Mouse (Mus musculus) erythroblast, embryonic 14.5 days (primary cell): Measurements from ENCODE around the gene Adad2.

ENCODE experiments used
- GATA1 ChIP-seq: IDR thresholded peaks from 2 replicates; pipeline ENCODE4 v1.6.1; 2012; ENCODE audit warnings: low read length, inconsistent platforms, mixed read lengths
- TAL1 ChIP-seq: IDR thresholded peaks from 3 replicates; pipeline ENCODE4 v1.6.1; 2012; ENCODE audit warnings: low read length, inconsistent platforms, mixed read lengths

DNA sequence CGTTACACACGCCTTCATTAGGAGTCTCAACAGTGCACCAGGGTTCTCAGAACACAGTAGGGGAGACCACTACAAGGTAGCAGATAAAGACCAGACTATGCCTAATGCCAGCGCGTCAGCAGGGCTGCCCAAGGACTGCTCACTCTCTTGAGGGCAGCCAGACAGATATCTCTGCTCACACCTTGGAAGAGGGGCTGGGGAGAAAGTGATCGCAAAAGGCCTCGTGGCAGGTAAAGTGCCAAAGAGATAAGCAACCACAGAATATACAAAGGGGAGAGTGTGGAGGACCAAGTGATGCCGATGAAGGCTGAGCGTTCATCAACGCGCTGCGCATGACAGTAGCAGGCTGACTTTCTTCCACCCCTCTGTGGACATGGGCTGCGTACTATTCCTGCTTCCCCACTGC is 8.1 kb upstream of the Adad2 start:
- TF ChIP-seq GATA1 (no peak), TAL1 (no peak)
